Mouse (Mus musculus): ENCODE measurements around the gene Kif26b.

DNA sequence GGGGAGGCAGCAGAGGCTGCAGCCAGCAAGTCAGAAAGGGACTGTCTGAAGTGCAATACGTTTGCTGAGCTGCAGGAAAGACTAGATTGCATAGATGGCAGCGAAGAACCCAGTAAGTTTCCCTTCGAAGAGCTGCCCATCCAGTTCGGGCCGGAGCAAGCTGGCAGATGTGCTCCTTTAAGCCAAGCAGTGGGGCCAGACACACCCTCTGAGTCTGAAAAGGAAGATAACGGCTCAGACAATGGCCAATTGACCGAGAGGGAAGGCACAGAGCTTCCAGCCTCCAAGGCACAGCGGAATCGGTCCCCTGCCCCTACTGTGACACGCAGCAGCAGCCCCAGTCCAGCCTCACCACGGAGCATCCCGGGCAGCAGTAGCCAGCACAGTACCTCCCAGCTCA lies 386.1 kb downstream of the Kif26b start:
- TF ChIP-seq CTCF (IDR thresholded peaks at IDR 0.05), result no peak
- no peak for TF ChIP-seq EP300 (IDR thresholded peaks at IDR 0.05)
